Mouse (Mus musculus) gastrocnemius, postnatal 10 days (tissue): ENCODE measurements around the gene Myocd. TPM values are rescaled to one million over a fixed set of nuclear protein-coding genes. Genes with fewer than 3 reads are reported as not detected.
A peak's percentile ranks its signal among the peaks of the same experiment; 100 is the strongest.

Experiments used
- DNase-seq: peaks from one replicate; pipeline ENCODE4 v3.0.0; 2021; ENCODE audit warnings: mixed read lengths
- total RNA-seq, 2 experiments: library from RNA; stranded (reverse); gene quantifications; 2 replicates each; pipeline ENCODE4 v1.2.3; 2021

Gene Myocd
- total RNA-seq, 2 experiments from 2014 or later: 1.5 to 1.6 TPM

GRCm38 (mm10) chr11:65137145-65137652 lies 132.6 kb downstream of the Myocd start:
- DNase-seq: no peak

- no peak for DNase-seq
Measured at GRCm38 (mm10) chr11:65135251-65135739, 134.5 kb downstream of the Myocd start.

- DNase-seq: no peak
Measured at GRCm38 (mm10) chr11:65133661-65134060, 136.1 kb downstream of the Myocd start.

DNA sequence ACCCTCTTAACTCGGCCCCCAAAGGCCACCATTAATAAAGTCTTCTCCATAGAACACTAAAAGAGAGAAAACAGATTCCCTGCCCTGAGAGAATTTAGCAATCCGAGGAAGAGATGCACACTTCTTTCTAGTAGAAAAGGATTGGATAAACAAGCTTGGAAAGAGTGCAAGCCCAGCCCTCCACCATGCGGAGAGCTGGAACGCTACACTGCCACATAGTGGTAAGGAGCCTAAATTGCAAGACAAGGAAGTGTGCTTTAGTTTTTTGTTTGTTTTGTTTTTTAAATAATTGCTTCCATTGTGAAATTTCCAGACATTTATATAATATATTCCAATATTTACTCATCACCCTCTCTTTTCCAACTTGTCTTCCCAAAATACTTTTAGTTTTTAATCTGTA lies 140.7 kb downstream of the Myocd start:
- no peak for DNase-seq

- no peak for DNase-seq
Measured at GRCm38 (mm10) chr11:65128666-65129065, 141.1 kb downstream of the Myocd start.

DNA sequence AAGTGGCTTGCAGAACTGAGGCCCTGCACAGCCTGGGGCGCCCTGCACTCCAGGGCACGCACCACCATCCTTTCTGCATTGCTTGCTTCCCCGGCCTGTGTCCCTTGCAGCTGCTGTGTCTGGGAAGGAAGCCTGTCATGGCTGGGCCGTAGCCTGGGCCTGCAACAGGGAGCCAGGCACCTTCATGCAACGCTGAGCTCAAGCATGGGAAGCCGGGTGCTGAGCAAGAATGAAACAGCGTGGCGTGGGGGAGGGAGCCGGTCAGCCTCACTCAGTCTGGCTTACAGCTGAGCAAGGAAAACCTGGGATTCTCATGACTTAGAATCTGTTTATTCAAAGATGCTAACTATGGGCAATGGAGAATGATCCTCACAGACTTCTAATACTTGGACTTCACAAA lies 143.2 kb downstream of the Myocd start:
- peak; percentile 25 for DNase-seq

Other genes starting within 250 kb of the Myocd start
- gene 1700086D15Rik, start 110.1 kb downstream of the Myocd start, total RNA-seq: under 1 TPM; 0.28 to 0.47 TPM
- gene Arhgap44, start 107.0 kb downstream of the Myocd start, total RNA-seq: 1 to 10 TPM; 6.0 to 7.7 TPM